Mouse (Mus musculus) forebrain, embryonic 13.5 days (tissue): ENCODE results near the gene Tenm2. TPM values are rescaled to one million over a fixed set of nuclear protein-coding genes. Genes with fewer than 3 reads are reported as not detected.
A peak's percentile ranks its signal among the peaks of the same experiment; 100 is the strongest.

Experiments used
- ATAC-seq: fragments of 200-750 bp; cut with Nextera tagmentation; 2 replicates; pipeline ENCODE4 v1.8.0; 2017
- H3K27ac ChIP-seq: fragments of 300-500 bp; sonication (generic); 2 replicates; pipeline ENCODE4 v1.5.1; 2015; ENCODE audit warnings: inconsistent platforms, mild to moderate bottlenecking, moderate library complexity
- H3K27me3 ChIP-seq: fragments of 300-500 bp; sonication (generic); 2 replicates; pipeline ENCODE4 v1.6.1; 2015; ENCODE audit warnings: mild to moderate bottlenecking, inconsistent platforms
- H3K36me3 ChIP-seq: fragments of 300-500 bp; sonication (generic); 2 replicates; pipeline ENCODE4 v1.6.1; 2015; ENCODE audit warnings: mild to moderate bottlenecking, inconsistent platforms; ENCODE audit not compliant: poor library complexity, severe bottlenecking
- H3K4me1 ChIP-seq: fragments of 300-500 bp; sonication (generic); 2 replicates; pipeline ENCODE4 v1.6.1; 2015; ENCODE audit warnings: inconsistent platforms
- H3K4me2 ChIP-seq: fragments of 300-500 bp; sonication (generic); 2 replicates; pipeline ENCODE4 v1.6.1; 2015; ENCODE audit warnings: inconsistent platforms, mild to moderate bottlenecking, moderate library complexity
- H3K4me3 ChIP-seq: fragments of 300-500 bp; sonication (generic); 2 replicates; pipeline ENCODE4 v1.5.1; 2015; ENCODE audit warnings: mild to moderate bottlenecking, inconsistent platforms
- H3K9ac ChIP-seq: fragments of 300-500 bp; sonication (generic); 2 replicates; pipeline ENCODE4 v1.6.1; 2015; ENCODE audit warnings: mild to moderate bottlenecking, inconsistent platforms
- H3K9me3 ChIP-seq: fragments of 300-500 bp; sonication (generic); replicated peaks from 2 replicates; pipeline ENCODE4 v1.6.1; 2016; ENCODE audit warnings: inconsistent platforms
- WGBS: fragments of 180-500 bp; shearing (Covaris S2); methylation state at CpG from one replicate; pipeline ENCODE4 v1.1.7; 2015; 5-methylcytosine and 5-hydroxymethylcytosine counted together
- polyA plus RNA-seq: library from polyadenylated mRNA; unstranded; fragments of >200 nt; fragmentation: Nextera tagmentation; extraction: Ambion mirVana; gene quantifications from 2 replicates; pipeline ENCODE4 v1.2.1, GENCODE M21; 2015

Tenm2 gene
- polyA plus RNA-seq, 1 experiment from 2014 or later: 18.2 TPM

- no peaks in the 10 kb centered on the region for H3K36me3 ChIP-seq
- no peaks in the 10 kb centered on the region for H3K4me1 ChIP-seq
- H3K9ac ChIP-seq: no peak overlapping the region
- no peaks in the 10 kb centered on the region for H3K27me3 ChIP-seq
- ATAC-seq: no peak; the same call in 1 of the 2 replicates
- no peak overlapping the region for H3K4me3 ChIP-seq
- WGBS: 68% methylated on average over 4 of the region's 4 CpGs
- no peaks in the 10 kb centered on the region for H3K9me3 ChIP-seq
- H3K27ac ChIP-seq: no peak overlapping the region
- H3K4me2 ChIP-seq: no peak overlapping the region
Measured at GRCm38 (mm10) chr11:36746286-36746685, 489.5 kb downstream of the Tenm2 start.

- no peaks in the 10 kb centered on the region for H3K9me3 ChIP-seq
- no peak overlapping the region for H3K4me3 ChIP-seq
- no peak overlapping the region for H3K27ac ChIP-seq
- H3K27me3 ChIP-seq: no peaks in the 10 kb centered on the region
- WGBS: 46% methylated on average over 3 of the region's 3 CpGs
- H3K4me2 ChIP-seq: no peak overlapping the region
- H3K9ac ChIP-seq: no peak overlapping the region
- ATAC-seq: peak; percentile 65
- no peaks in the 10 kb centered on the region for H3K36me3 ChIP-seq
- H3K4me1 ChIP-seq: peaks cover 5% of the 10 kb centered on the region
Measured at GRCm38 (mm10) chr11:36727800-36728199, 508.0 kb downstream of the Tenm2 start.

GRCm38 (mm10) chr11:36702881-36703280 lies 532.9 kb downstream of the Tenm2 start:
- Histone ChIP-seq H3K9me3 (no peaks in the 10 kb centered on the region), H3K4me3 (no peak overlapping the region), H3K27ac (no peak overlapping the region), H3K36me3 (no peaks in the 10 kb centered on the region), H3K4me2 (no peak overlapping the region), H3K9ac (no peak overlapping the region), H3K27me3 (no peaks in the 10 kb centered on the region), H3K4me1 (peaks cover 21% of the 10 kb centered on the region)
- WGBS: 84% methylated on average over 2 of the region's 2 CpGs
- ATAC-seq: no peak

GRCm38 (mm10) chr11:36700951-36701350 lies 534.8 kb downstream of the Tenm2 start:
- Histone ChIP-seq H3K27me3 (no peaks in the 10 kb centered on the region), H3K9me3 (no peaks in the 10 kb centered on the region), H3K9ac (no peak overlapping the region), H3K36me3 (no peaks in the 10 kb centered on the region), H3K27ac (no peak overlapping the region), H3K4me2 (no peak overlapping the region), H3K4me1 (peaks cover 38% of the 10 kb centered on the region), H3K4me3 (no peak overlapping the region)
- ATAC-seq: 0 out of 2 replicates have a peak, but pooled peaks have one; percentile 6
- 48% methylated on average over 3 of the region's 3 CpGs for WGBS

GRCm38 (mm10) chr11:36700131-36700530 lies 535.6 kb downstream of the Tenm2 start:
- H3K9me3 ChIP-seq: no peaks in the 10 kb centered on the region
- 59% methylated on average over 6 of the region's 6 CpGs for WGBS
- no peak for ATAC-seq

GRCm38 (mm10) chr11:36698268-36698667 lies 537.5 kb downstream of the Tenm2 start:
- Histone ChIP-seq H3K27ac (0 out of 2 replicates have a peak overlapping the region, but pooled peaks have one; percentile 78), H3K9ac (no peak overlapping the region)

More at GRCm38 (mm10) chr11:36700131-36700530, 535.6 kb downstream of the Tenm2 start:
- no peak overlapping the region for H3K9ac ChIP-seq
- no peaks in the 10 kb centered on the region for H3K27me3 ChIP-seq
- H3K36me3 ChIP-seq: no peaks in the 10 kb centered on the region
- H3K4me3 ChIP-seq: no peak overlapping the region
- H3K4me1 ChIP-seq: peaks cover 45% of the 10 kb centered on the region
- H3K4me2 ChIP-seq: no peak overlapping the region
- H3K27ac ChIP-seq: no peak overlapping the region

GRCm38 (mm10) chr11:36697816-36698215 lies 537.9 kb downstream of the Tenm2 start:
- Histone ChIP-seq H3K36me3 (no peaks in the 10 kb centered on the region), H3K4me3 (no peak overlapping the region), H3K9me3 (no peaks in the 10 kb centered on the region), H3K4me1 (peaks cover 58% of the 10 kb centered on the region), H3K27me3 (no peaks in the 10 kb centered on the region), H3K9ac (no peak overlapping the region), H3K4me2 (peak overlapping the region; percentile 46), H3K27ac (peak overlapping the region; percentile 78)
- ATAC-seq: no peak
- 62% methylated on average over 8 of the region's 8 CpGs for WGBS

More at GRCm38 (mm10) chr11:36698268-36698667, 537.5 kb downstream of the Tenm2 start:
- H3K27me3 ChIP-seq: no peaks in the 10 kb centered on the region
- WGBS: 61% methylated on average over 7 of the region's 7 CpGs
- no peak overlapping the region for H3K4me2 ChIP-seq
- H3K4me3 ChIP-seq: no peak overlapping the region
- no peak for ATAC-seq
- no peaks in the 10 kb centered on the region for H3K9me3 ChIP-seq
- H3K36me3 ChIP-seq: no peaks in the 10 kb centered on the region
- peaks cover 58% of the 10 kb centered on the region for H3K4me1 ChIP-seq

- H3K27me3 ChIP-seq: no peaks in the 10 kb centered on the region
- peak overlapping the region; percentile 46 for H3K4me2 ChIP-seq
- ATAC-seq: peak; percentile 91
- 6% methylated on average over 10 of the region's 10 CpGs for WGBS
- H3K4me3 ChIP-seq: no peak overlapping the region
- H3K4me1 ChIP-seq: peaks cover 58% of the 10 kb centered on the region
- peak overlapping the region; percentile 78 for H3K27ac ChIP-seq
- no peaks in the 10 kb centered on the region for H3K36me3 ChIP-seq
- no peak overlapping the region for H3K9ac ChIP-seq
- H3K9me3 ChIP-seq: no peaks in the 10 kb centered on the region
Measured at GRCm38 (mm10) chr11:36697021-36697639, 538.6 kb downstream of the Tenm2 start.

- Histone ChIP-seq H3K4me2 (no peak overlapping the region; the same call in 1 of the 2 replicates), H3K27ac (peak overlapping the region; percentile 16; the same call in 1 of the 2 replicates), H3K4me1 (peaks cover 43% of the 10 kb centered on the region), H3K9me3 (no peaks in the 10 kb centered on the region), H3K36me3 (no peaks in the 10 kb centered on the region), H3K4me3 (no peak overlapping the region), H3K9ac (no peak overlapping the region), H3K27me3 (no peaks in the 10 kb centered on the region)
- no peak for ATAC-seq
- WGBS: 36% methylated on average over 8 of the region's 8 CpGs
Measured at GRCm38 (mm10) chr11:36694810-36695209, 541.0 kb downstream of the Tenm2 start.

GRCm38 (mm10) chr11:36692637-36693036 lies 543.1 kb downstream of the Tenm2 start:
- ATAC-seq: no peak
- 68% methylated on average over 3 of the region's 3 CpGs for WGBS

GRCm38 (mm10) chr11:36690826-36691225 lies 544.9 kb downstream of the Tenm2 start:
- Histone ChIP-seq H3K4me3 (no peak overlapping the region), H3K27me3 (no peaks in the 10 kb centered on the region), H3K9ac (no peak overlapping the region), H3K9me3 (no peaks in the 10 kb centered on the region), H3K4me1 (peaks cover 20% of the 10 kb centered on the region), H3K36me3 (no peaks in the 10 kb centered on the region), H3K27ac (no peak overlapping the region), H3K4me2 (no peak overlapping the region)
- 66% methylated on average over 6 of the region's 6 CpGs for WGBS
- ATAC-seq: no peak

More at GRCm38 (mm10) chr11:36692637-36693036, 543.1 kb downstream of the Tenm2 start:
- no peaks in the 10 kb centered on the region for H3K27me3 ChIP-seq
- H3K4me2 ChIP-seq: no peak overlapping the region
- peaks cover 34% of the 10 kb centered on the region for H3K4me1 ChIP-seq
- H3K27ac ChIP-seq: no peak overlapping the region
- H3K36me3 ChIP-seq: no peaks in the 10 kb centered on the region
- no peak overlapping the region for H3K9ac ChIP-seq
- no peak overlapping the region for H3K4me3 ChIP-seq
- no peaks in the 10 kb centered on the region for H3K9me3 ChIP-seq

GRCm38 (mm10) chr11:36686253-36686652 lies 549.5 kb downstream of the Tenm2 start:
- no peak overlapping the region for H3K9ac ChIP-seq
- H3K4me3 ChIP-seq: no peak overlapping the region
- ATAC-seq: no peak
- H3K27me3 ChIP-seq: no peaks in the 10 kb centered on the region
- no peaks in the 10 kb centered on the region for H3K4me1 ChIP-seq
- no peaks in the 10 kb centered on the region for H3K9me3 ChIP-seq
- H3K36me3 ChIP-seq: no peaks in the 10 kb centered on the region
- WGBS: 64% methylated on average over 6 of the region's 6 CpGs
- H3K27ac ChIP-seq: no peak overlapping the region
- H3K4me2 ChIP-seq: no peak overlapping the region
